Mouse (Mus musculus) layer of hippocampus, adult 2 months (tissue): ENCODE data around the gene B4gat1. TPM values are rescaled to one million over a fixed set of nuclear protein-coding genes. Genes with fewer than 3 reads are reported as not detected.
"Not testable (repeated sequence)": the region's sequence is repeated elsewhere in the genome, so short reads cannot be mapped to it uniquely, and the experiment has no call there.

Experiments used
- DNase-seq, 2 experiments: peaks; one replicate each; pipeline ENCODE4 v3.0.0; 2022; ENCODE audit warnings: low spot score in 2 of 2
- H3K27ac ChIP-seq: fragments of 200-600 bp; 2 replicates; pipeline ENCODE4 v1.8.1; 2022
- H3K4me3 ChIP-seq: fragments of 200-600 bp; 2 replicates; pipeline ENCODE4 v1.8.1; 2022; ENCODE audit warnings: mild to moderate bottlenecking
- CTCF ChIP-seq: fragments of 200-600 bp; conservative IDR thresholded peaks from 2 replicates; pipeline ENCODE4 v1.8.1; 2022; ENCODE audit warnings: antibody characterized with exemption, mild to moderate bottlenecking, moderate library complexity
- total RNA-seq, 2 experiments: library from RNA; stranded (reverse); gene quantifications; 2 replicates each; pipeline ENCODE4 v1.2.3; 2021

B4gat1 gene
- total RNA-seq, 2 experiments from 2014 or later = 112 to 130 TPM

GRCm38 (mm10) chr19:5084834-5085144 is 46.2 kb downstream of the B4gat1 start:
- Histone ChIP-seq H3K4me3 (peak overlapping the region; percentile 89), H3K27ac (peak overlapping the region; percentile 99)
- no peak for TF ChIP-seq CTCF
- DNase-seq = no peak

- no peak for TF ChIP-seq CTCF
- H3K27ac ChIP-seq = peak within 1 kb of the TSS; percentile 99
- peak within 1 kb of the TSS; percentile 89 for H3K4me3 ChIP-seq
- no peak for DNase-seq
Measured at GRCm38 (mm10) chr19:5085145-5085863, 46.7 kb downstream of the B4gat1 start, which contains the start of gene Tmem151a. Gene Tmem151a (minus strand): TSS chr19:5085531.

GRCm38 (mm10) chr19:5086533-5086932 is 47.9 kb downstream of the B4gat1 start:
- not testable (repeated sequence) for DNase-seq, H3K4me3 ChIP-seq
- H3K27ac ChIP-seq = peak overlapping the region; percentile 99
- peak; percentile 74 for TF ChIP-seq CTCF

- peak within 1 kb of the TSS; percentile 91 for H3K27ac ChIP-seq
- H3K4me3 ChIP-seq = peak within 1 kb of the TSS; percentile 93
Measured at GRCm38 (mm10) chr19:5087884-5088728, 49.5 kb downstream of the B4gat1 start, which contains the start of gene Yif1a. Gene Yif1a (plus strand): TSS chr19:5088538.

GRCm38 (mm10) chr19:5089324-5089723 is 50.7 kb downstream of the B4gat1 start:
- no peak for DNase-seq
- no peak overlapping the region; the same call in 1 of the 2 replicates for H3K4me3 ChIP-seq
- H3K27ac ChIP-seq = no peak overlapping the region
- TF ChIP-seq CTCF = no peak

More at GRCm38 (mm10) chr19:5087884-5088728, 49.5 kb downstream of the B4gat1 start, which contains the start of gene Yif1a:
- peak; percentile 90 to 98 for DNase-seq
- TF ChIP-seq CTCF = peak; percentile 65

Other genes starting within 250 kb of the B4gat1 start
- gene Rbm4, start 244.9 kb upstream of the B4gat1 start, total RNA-seq = 10 to 100 TPM; 76.1 to 95.4 TPM
- gene Gm21992, start 227.2 kb upstream of the B4gat1 start, total RNA-seq = 10 to 100 TPM; 26.6 to 27.2 TPM
- 10 to 100 TPM; 59.5 to 65.9 TPM for gene Rbm14, start 227.2 kb upstream of the B4gat1 start, total RNA-seq
- gene Ccs, start 199.5 kb upstream of the B4gat1 start, total RNA-seq = 10 to 100 TPM; 33.9 to 38.8 TPM
- gene Ccdc87, start 199.5 kb upstream of the B4gat1 start, total RNA-seq = 1 to 10 TPM; 1.7 to 2.2 TPM
- 100 to 1,000 TPM; 108 to 114 TPM for gene Ctsf, start 183.7 kb upstream of the B4gat1 start, total RNA-seq
- gene Actn3, start 160.9 kb upstream of the B4gat1 start, total RNA-seq = 1 to 10 TPM in 1 of 2 experiments, under 1 TPM in 1; 0.82 to 1.5 TPM
- gene Zdhhc24, start 160.2 kb upstream of the B4gat1 start, total RNA-seq = 10 to 100 TPM; 26.3 to 27.3 TPM
- gene Bbs1, start 132.2 kb upstream of the B4gat1 start, total RNA-seq = 10 to 100 TPM; 35.9 to 46.3 TPM
- gene Dpp3, start 110.5 kb upstream of the B4gat1 start, total RNA-seq = 10 to 100 TPM; 36.6 to 44.2 TPM
- gene Peli3, start 95.7 kb upstream of the B4gat1 start, total RNA-seq = 10 to 100 TPM; 21.4 to 21.9 TPM
- gene Mrpl11, start 76.7 kb upstream of the B4gat1 start, total RNA-seq = 10 to 100 TPM; 58.8 to 62.8 TPM
- gene Npas4, start 48.5 kb upstream of the B4gat1 start, total RNA-seq = 10 to 100 TPM in 1 of 2 experiments, 1 to 10 TPM in 1; 6.4 to 11.2 TPM
- 10 to 100 TPM; 16.2 to 16.7 TPM for gene Slc29a2, start 15.0 kb upstream of the B4gat1 start, total RNA-seq
- 1 to 10 TPM; 4.1 to 7.6 TPM for gene AC124502.3, start 65 bp downstream of the B4gat1 start, total RNA-seq
- gene Brms1, start 2.5 kb downstream of the B4gat1 start, total RNA-seq = 10 to 100 TPM; 21.4 to 25.3 TPM
- gene Rin1, start 11.7 kb downstream of the B4gat1 start, total RNA-seq = 100 to 1,000 TPM; 117 to 119 TPM
- 1 to 10 TPM; 3.2 to 3.9 TPM for gene Cd248, start 29.3 kb downstream of the B4gat1 start, total RNA-seq
- gene Tmem151a, start 46.7 kb downstream of the B4gat1 start, total RNA-seq = 100 to 1,000 TPM; 112 to 114 TPM
- 10 to 100 TPM; 23.3 to 23.5 TPM for gene Yif1a, start 49.7 kb downstream of the B4gat1 start, total RNA-seq
- 100 to 1,000 TPM; 614 to 642 TPM for gene Cnih2, start 59.7 kb downstream of the B4gat1 start, total RNA-seq
- gene Rab1b, start 68.2 kb downstream of the B4gat1 start, total RNA-seq = 100 to 1,000 TPM; 156 to 169 TPM
- gene Klc2, start 79.7 kb downstream of the B4gat1 start, total RNA-seq = 100 to 1,000 TPM; 223 to 231 TPM
- gene Pacs1, start 234.3 kb downstream of the B4gat1 start, total RNA-seq = 10 to 100 TPM; 56.4 to 57.4 TPM